Mouse (Mus musculus): ENCODE data around the gene Spaca6.

The Spaca6 gene

DNA sequence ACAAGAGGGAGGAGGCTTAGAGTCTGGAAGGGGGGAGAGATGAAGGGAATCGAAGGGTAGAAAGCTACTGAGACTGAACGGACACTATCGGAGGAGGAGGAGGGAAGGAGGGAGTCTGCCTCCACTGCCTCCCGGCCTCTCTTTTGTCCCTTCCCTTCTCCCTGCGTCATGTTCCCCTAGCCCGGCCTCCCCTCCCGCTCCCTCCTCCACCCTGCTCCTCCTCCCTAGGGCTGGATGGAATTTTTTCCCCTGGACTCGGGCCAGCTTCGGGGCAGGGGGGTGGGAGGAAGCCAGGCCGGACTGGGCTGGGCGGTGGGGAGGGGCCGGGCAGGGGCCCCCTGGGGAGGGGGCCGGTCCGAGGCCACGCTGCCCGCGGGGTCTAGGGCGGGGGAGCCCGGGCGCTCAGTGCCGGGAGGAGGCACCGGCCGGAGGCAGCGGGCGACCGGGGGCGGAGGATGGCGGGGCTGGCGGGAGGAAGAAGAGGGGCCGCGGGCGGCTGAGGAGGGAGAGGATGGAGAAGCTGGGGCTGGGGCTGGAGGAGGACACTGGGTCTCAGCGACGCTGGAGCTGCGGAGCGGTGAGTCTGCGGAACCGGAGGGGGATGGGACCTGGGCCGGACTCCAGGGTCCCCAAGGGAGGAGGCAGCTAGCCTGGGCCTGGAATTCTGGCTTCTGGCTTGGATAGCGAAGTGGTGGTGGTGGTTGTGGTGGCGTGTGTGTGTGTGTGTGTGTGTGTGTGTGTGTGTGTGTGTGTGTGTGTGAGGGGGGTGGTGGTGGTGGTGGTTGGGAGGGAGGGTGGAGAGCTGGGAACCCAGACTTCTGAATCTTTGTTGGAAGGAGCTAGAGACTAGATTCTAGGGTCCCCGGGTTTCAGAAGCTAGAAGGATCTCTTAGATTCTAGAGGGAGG lies at the start of gene Spaca6:
Gene Spaca6 (plus strand): TSS at position 408 of the 907 bp plus-strand sequence.
- in situ Hi-C loops (cut with MboI, MseI), result no loop called here

DNA sequence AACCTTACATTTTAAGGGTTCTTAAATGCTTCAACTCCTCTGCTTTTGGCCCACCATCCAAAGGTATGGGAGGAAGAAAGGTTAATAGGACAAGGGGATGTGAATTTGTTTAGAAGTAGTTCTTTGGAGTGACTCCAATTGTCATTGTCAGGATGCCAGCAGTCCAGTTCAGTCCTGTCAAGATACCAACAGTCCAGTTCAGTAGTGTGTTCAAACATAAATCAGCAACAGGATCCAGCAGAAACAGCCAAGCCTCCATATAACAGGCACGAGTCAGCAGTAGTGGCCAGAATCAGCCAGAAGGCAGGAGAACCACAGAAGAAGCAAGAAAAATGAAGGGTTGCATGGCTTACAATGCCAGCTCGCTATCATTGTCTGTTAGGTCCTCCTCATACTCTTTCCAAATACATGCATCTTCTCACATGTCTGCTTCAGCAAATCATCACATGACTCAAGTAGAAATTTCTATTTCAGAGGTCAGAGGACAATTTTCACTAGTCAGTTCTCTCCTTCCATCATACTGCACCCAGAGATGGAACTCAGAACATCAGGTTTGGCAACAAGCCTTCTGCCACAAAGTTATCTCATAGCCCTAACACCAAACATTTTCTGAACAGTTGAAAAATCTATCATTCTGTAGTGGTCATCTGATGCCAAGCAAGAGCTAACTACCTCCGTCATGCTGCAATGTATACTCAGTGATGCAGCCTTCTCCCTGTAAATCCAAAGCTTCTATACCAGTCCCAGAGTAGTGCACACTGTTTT lies 35.9 kb upstream of the Spaca6 start:
- in situ Hi-C loops (cut with MboI, MseI), result no loop called here

DNA sequence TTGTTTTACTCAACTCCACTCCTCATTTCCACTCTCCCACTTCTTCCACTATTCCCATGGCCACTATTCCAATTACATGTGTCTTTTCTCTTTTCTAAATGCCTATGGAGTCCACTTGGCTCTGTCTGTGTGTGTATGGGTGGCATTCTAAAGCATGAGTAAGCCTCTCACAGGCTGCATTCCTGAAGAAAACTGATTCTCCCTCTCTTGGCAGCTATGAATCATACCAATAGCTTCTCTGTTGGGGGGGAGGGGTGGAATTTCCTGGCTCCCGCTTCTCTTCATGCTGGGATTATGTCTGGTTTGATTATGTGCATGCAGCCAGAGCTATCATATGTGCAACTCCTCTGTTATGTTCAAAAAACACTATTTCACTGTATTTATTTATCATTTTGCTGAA lies 34.4 kb upstream of the Spaca6 start:
- in situ Hi-C loops (cut with MboI, MseI), result no loop called here

DNA sequence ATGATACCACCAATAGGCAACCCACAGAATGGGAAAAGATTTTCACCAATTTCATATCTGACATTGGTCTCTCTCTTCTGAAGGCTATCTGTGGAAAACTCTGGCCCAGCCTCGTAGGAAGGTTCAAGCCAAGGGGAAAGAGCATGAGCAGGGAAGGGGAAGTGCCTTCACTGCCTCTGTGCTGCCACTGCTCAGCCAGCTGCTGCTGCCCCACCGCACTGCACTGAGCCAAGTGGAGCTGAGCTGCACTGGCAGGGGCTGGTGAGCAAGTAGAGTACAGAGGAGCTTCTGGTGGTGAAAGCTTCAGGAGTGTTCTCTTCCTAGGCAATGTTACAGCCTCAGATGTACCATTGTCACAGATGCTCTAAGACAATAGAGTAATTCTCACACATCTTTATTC lies 31.4 kb upstream of the Spaca6 start:
- in situ Hi-C loops (cut with MboI, MseI), result loop anchor here in 1 of 2 experiments (5.0 kb wide), 1 partner anchor 252 kb away; the partner anchor contains the start of gene Vmn2r124

DNA sequence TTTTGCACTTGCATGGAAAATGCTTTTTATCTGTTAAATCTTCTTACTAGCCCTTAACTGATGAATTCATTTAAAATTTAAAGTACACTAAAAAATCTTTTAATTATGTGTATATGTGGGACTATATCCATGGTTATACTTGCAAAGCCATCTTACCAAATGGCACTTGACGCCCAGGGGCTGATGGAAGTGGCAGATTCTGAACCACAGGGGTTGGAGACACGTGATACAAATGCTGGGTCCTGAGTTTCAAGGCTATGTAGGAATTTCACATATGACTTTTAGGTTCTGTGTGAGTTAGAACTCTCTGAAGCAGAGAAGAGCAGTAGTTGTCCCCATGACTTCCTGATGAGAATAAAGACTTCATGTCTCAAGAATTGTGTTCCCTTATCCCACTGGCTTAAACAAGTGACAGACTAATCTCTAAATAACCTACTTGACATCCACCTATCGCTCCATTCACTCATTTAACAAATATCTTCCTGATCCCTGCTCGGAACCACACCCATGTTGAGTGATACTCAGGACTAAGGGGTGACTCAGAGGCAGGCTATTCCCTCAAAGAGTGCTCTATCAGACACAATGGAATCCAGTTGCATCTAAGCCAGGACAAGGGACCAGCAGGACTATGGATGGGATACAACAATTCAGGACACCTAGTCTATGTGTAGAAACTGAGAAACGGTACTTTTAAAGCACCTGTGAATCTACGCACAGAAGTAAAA lies 3.2 kb upstream of the Spaca6 start:
- in situ Hi-C loops (cut with MboI, MseI), result no loop called here

DNA sequence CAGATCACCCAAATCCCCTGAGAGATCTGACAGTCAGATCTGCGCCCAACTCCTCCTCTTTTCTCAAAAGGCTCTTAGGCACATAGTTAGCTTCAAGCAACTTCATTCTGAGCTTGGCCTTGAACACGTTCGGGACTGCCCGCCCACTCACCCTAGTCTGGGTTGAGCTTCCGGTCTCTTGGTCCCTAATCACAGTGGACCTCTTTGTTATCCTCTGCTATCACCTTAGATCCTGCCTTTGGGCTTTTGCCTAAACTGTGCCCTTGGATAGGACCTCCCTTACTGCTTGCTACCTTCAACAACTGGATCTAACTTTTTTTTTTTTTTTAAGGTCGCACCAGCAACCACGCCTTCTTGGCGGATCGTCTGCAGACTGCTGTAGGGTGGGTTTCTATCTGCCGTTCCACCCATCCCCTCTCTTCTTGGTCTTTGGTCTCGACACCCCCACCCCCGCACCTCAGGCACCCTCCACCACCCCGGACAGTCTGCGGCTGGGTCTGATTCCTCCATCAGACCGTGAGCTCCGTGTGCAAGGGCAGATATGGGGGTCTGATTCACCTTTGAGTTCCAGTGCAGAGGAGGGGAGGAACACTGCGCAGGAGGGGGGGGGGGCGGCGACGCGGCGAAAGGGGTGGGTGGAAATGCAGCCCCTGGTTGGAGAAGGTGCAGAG lies 902 bp upstream of the Spaca6 start:
- in situ Hi-C loops (cut with MboI, MseI), result no loop called here

DNA sequence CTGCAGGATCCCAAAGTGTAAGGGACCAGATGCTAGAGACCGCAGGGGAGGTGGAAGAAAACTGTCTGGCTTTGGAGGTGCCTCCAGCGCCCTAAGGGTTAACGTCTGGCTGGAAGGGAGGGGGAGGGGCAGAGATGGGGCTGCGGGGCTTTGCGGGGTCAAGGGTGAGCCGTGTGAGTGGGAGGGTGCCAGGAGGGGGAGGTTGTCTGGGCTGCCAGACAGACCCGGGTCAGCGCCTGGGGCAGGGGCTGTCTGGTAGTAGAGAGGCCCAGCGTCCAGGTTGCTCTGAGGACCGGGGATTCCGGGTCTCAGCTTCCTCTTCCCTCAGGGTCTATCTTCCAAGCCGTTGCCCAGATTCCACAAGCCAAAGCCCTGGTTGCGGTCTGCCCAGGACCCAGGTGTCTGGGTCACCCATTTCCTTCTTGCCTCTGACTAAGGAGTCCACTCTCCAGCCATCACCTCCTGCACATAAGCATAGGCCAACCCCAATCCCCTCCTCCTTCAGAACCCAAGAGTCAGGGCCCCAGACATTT lies 766 bp downstream of the Spaca6 start:
- in situ Hi-C loops (cut with MboI, MseI), result no loop called here

DNA sequence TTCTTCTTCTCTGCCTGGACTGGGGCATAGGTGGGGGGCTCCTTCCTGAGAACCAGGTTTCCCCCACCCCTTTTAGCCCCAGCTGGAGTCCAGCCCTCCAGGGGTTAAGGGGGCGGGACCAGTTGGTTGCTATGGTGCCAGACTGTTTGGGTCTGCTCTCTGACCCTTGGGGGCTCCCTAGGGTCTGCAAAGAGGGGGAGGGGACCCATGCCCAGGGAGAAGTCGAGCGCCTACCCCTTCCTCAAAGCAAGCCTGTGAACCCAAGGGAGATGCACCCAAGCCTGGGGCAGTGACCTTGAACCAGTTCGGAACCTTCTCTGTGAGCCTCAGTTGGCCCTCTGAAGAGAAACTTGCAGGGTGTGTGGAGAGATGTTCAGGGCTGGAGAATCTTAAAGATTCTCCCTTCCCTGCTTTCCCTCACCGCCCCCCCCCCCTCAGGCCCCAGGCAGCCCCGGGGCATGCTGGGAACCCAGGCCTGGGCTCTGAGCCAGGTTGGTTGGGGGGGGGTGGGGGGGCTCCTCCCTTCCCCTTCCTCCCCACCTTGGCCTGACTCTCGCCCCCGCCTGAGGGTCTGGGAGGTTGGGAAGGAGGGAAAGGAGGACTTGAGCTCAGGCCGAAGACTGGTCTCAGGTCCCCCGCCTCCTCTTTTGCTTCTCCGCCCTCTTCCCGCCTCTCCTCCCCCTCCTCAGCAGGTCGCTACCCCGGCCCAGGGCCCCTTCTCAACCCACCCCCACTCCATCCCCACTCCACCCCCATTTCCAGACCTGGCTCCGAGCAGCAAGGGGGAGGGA lies 1.4 kb downstream of the Spaca6 start:
- in situ Hi-C loops (cut with MboI, MseI), result no loop called here

DNA sequence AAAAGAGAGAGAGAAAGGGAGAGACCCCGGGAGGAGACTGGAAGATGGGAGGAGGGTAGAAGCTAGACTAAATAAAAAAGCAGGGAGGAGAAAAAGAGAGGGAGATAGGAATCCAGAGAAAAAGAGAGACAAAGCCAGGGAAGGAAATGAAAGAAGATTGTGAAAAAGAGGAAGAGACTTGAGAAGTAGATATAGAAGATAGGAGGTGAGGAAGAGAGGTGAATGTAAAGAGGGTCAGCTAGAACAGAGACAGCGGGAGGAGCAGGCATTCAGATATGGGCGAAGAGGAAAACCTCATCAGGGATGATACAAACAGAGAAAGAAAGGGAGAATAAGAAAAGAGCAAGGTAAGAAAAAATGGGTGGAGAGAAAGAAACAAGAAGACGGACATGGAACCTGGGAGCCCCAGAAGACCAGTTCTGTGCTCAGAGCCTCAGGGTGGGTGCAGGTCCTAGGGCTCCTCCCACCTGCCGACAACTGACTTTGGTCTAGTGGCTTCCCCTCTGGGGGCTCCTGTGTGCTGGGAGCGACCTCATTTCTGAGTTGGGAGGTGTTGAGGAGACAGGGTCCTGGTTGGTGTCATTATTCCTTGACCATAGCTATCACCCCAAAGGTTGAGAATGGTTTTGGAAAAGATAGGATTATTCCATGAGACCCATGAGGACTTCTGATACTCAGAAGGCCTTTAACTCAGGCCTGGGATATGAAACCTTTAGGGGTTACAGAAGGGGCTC lies 2.3 kb downstream of the Spaca6 start:
- in situ Hi-C loops (cut with MboI, MseI), result no loop called here

DNA sequence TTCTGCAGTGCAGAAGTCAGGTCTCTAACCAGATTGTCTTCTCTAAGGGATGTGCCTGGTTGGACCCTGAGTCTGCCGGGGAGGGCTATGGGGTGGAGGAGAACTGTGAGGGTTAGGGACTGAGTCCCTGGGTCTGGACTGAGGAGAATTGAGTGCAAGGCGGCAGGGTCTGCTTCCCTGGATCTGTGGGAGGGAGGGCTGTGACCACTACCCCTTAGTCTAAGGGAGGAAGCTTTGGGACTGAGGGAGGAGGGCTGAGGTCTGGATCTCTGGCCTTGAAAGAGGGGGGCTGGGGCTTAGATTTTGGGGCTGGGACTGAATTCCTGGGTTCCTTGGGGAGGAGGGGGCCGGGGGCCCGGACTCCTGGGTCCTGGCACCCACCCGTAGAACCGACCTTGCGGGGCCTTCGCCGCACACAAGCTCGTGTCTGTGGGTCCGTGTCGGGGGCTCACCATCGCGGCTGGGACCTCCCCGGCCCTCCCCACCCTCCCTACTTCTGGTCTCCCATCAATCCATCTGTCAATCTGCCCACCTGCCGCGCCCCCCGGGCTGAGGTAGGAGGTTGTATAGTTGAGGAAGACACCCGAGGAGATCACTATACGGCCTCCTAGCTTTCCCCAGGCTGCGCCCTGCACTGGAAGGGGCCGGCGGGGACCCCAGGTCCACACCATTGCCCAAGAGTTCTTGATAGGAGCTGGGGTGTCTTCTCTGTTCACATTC lies 3.0 kb downstream of the Spaca6 start:
- in situ Hi-C loops (cut with MboI, MseI), result loop anchor here (5.0 kb wide), 2 partner anchors 53 to 72 kb away; no protein-coding TSS in a partner anchor

DNA sequence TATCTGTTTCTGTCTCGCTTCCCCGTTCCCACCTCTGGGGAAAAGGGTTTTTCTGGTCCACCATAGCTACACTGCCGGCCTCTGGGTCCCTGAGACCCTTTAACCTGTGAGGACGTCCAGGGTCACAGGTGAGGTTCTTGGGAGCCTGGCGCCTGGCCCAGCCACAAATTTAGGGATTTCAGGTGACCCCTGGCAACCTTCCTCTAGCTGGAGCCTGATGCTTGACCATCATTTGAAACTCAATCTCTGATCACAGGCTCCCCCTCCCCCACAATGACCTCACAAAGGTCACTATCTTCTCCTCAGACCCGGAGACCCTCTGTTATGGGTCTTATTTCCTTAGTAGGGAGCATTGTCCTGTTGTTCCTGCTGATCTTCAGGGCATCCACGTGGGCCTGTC lies 3.8 kb downstream of the Spaca6 start:
- in situ Hi-C loops (cut with MboI, MseI), result loop anchor here (5.0 kb wide), 2 partner anchors 53 to 72 kb away; no protein-coding TSS in a partner anchor

DNA sequence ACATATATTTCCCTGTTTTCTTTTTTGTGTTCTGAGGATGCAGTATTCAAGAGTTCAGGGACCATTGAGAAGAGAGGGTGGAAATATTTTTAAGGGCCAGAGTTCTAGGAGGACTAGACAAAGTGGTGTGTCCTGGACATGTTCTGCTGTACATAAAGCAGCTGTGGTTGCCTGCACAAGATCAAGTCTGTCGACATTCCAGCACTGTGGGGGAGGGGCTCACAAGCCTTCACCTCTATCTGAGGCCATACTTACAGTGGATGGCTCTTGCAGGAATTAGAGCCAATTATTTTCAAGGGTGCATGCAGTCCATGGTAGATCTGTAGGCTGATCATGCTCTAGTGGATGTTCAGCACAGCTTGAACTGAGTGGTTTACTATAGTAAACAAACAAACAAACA lies 7.9 kb downstream of the Spaca6 start:
- in situ Hi-C loops (cut with MboI, MseI), result loop anchor here (5.0 kb wide), 2 partner anchors 58 to 67 kb away; no protein-coding TSS in a partner anchor

DNA sequence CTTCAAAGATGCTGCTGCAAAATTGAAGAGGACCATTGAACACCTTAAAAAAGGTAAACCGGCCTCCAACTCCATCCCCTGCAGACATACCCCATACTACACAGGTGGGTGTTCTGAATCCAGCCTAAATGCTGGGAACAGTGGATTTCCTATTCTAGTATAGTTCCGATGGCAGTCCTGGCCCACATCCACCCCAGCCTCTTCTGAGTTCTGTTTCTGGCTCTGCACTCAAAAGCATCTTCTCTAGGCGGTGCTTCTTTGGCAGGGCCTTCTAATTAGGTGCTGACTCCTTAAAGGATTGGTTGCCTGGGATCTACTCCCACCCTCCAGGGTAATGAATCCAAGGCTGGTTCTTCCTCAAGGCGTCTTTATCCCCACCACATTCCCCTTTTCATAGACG lies 9.1 kb downstream of the Spaca6 start:
- in situ Hi-C loops (cut with MboI, MseI), result no loop called here

DNA sequence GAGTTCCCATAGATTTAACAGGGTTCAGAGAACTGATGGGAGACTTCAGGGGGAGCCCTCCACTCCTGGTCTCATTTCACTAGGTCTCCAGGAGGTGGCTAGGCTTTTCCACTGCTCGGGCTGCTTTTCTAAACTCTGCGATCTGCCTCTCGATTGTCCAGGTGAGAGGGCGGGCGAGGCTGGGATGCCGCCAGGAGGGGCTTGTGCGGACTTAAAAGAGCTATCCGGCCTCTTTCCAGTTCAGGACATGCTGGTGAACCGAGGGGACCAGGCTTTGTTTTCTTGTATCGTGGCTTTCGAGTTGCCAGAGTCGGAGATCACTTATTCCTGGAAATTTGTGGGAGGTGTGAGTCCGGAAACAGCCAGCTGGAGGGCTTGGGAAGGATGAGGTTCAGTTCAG lies 10.5 kb downstream of the Spaca6 start:
- in situ Hi-C loops (cut with MboI, MseI), result no loop called here

DNA sequence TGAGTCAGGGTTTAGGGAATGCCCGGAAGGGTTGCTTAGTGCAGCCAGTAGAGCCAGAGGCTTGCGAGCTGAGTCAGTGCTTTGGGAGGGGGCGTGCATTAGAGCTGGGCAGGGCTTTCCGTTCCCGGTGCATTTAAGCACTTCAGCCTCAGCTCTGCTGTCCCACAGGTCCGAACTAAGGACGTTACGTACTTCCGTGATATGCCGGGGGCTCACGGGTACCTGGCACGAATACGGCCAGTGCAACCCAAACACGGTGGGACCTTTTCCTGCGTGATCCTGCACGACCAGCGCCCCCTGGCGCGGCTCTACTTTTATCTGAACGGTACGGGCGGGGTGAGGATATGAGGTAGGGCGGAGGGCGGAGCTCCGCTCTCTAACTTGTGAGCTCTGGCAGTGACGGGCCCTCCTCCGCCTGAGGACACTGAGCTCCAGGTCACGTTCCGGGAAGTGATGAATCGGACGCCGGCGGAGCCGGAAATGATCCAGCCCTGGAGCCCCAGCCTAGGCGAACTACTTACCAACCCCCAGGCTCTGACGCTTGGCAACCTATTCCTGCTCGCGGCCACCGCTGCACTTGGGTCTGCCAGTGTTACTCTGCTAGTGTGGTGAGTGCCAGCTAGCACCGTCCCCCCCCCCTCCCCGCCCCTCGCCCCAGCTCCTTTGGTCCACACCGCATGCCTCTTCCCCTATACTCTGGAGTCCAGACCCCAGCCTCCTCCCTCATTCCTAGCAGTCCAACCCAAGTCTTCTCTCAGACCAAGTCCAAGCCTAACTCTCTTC lies 11.2 kb downstream of the Spaca6 start:
- in situ Hi-C loops (cut with MboI, MseI), result no loop called here

DNA sequence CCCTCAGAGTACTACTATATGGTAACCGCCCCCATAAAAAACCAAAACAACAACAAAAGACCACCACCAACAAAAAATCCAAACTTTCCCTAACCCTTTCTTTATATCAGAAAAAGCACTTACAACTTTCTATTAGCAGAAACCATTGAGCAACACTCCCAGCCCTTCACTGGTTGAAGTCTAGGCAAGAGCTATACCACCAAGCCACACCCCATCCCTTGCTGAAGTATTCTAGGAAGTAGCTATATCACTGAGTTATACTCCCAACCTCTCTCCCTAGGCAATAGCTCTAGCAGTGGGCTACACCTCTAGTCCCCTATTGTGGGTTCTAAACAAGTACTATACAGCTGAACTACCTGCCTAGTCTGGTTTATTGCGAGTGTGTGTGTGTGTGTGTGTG lies 12.3 kb downstream of the Spaca6 start:
- in situ Hi-C loops (cut with MboI, MseI), result no loop called here

DNA sequence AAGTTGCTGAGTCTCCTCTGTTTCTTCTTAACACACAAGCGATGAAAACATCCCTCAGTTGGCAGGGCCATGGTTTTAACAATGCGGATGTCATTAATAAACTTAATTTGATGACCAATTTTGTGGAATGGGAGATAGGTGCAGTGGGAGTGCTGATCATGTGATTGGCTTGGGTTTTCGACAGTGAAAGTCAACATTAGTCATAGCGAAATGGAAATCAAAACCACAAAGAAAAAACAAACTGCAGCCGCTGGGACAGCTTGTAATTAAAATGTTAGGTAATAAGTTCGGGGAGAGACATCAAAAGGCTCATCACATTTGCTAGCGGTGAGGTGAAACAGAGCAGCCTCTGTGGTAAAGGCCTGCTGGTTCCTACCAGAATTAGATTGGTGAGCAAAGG lies 13.8 kb downstream of the Spaca6 start:
- in situ Hi-C loops (cut with MboI, MseI), result loop anchor here in 1 of 2 experiments (10.0 kb wide), 2 partner anchors 216 to 466 kb away; partner anchors contain the start of genes Lnpep and Riok2
